Mouse (Mus musculus) small intestine, adult 2 months (tissue): Measurements from ENCODE around the gene Mea1. TPM values are rescaled to one million over a fixed set of nuclear protein-coding genes. Genes with fewer than 3 reads are reported as not detected.

Experiments
- H3K27ac ChIP-seq: fragments of 200-500 bp; 2 replicates; pipeline ENCODE4 v1.5.1; 2012; ENCODE audit warnings: low read depth, low read length, control low read depth, inconsistent platforms; ENCODE audit not compliant: insufficient read depth
- H3K27me3 ChIP-seq: fragments of 200-500 bp; 2 replicates; pipeline ENCODE4 v1.6.1; 2012; ENCODE audit warnings: mild to moderate bottlenecking, moderate library complexity, low read length, inconsistent platforms; ENCODE audit not compliant: control insufficient read depth, insufficient read depth
- H3K36me3 ChIP-seq: fragments of 200-500 bp; 2 replicates; pipeline ENCODE4 v1.6.1; 2012; ENCODE audit warnings: mild to moderate bottlenecking, low read length, control low read depth, inconsistent platforms; ENCODE audit not compliant: control insufficient read depth, insufficient read depth
- H3K4me1 ChIP-seq: fragments of 200-500 bp; 2 replicates; pipeline ENCODE4 v1.6.1; 2012; ENCODE audit warnings: low read length, inconsistent platforms, mixed read lengths; ENCODE audit not compliant: control insufficient read depth, insufficient read depth, insufficient read length
- H3K4me3 ChIP-seq: fragments of 200-500 bp; 2 replicates; pipeline ENCODE4 v1.5.1; 2012; ENCODE audit warnings: low read depth, mild to moderate bottlenecking, control low read depth, inconsistent platforms, low read length, moderate library complexity
- CTCF ChIP-seq: fragments of 200-500 bp; IDR thresholded peaks from 2 replicates; pipeline ENCODE4 v1.5.1; 2012; ENCODE audit warnings: low read depth, mild to moderate bottlenecking, control low read depth, inconsistent platforms, low read length, moderate library complexity, mixed read lengths; ENCODE audit not compliant: insufficient replicate concordance, insufficient read length; ENCODE audit errors: extremely low read depth
- POLR2A ChIP-seq: fragments of 200-500 bp; IDR thresholded peaks from 2 replicates; pipeline ENCODE4 v1.6.1; 2012; ENCODE audit warnings: low read depth, mild to moderate bottlenecking, control low read depth, inconsistent platforms, low read length, moderate library complexity
- WGBS: fragments of 180-500 bp; shearing (Covaris S2); methylation state at CpG from one replicate; pipeline ENCODE4 v1.1.7; 2018; 5-methylcytosine and 5-hydroxymethylcytosine counted together
- polyA plus RNA-seq: library from polyadenylated mRNA; depleted of rRNA; stranded (reverse); fragments of >200 nt; gene quantifications from 2 replicates; pipeline ENCODE4 v1.2.3, GENCODE M21; 2012; rRNA removed

Gene Mea1
- 38.9 and 52.7 TPM in 2 replicates for polyA plus RNA-seq

DNA sequence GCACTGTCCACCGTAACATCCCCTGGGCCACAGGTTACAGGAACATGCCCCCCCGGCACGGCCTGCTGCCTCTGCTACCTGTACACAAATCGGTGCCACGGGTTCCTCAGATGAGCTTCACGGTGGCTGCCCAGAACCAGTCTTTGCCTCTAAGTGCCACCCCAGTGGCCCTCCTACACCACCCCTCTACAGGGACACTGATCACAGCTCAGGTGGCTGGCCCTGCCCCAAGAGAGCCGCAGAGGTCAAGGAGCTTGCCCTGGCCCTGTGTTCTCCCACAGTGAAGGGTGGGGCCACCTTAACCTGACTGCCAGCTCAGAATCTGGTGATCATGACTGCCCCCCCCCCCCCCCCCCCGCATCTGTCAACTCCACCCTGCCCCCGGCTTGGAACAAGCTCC, at the start of gene Mea1:
Gene Mea1, plus strand, starts transcription at position 378 of the 400 bp plus-strand sequence.
- peaks cover 18% of the 10 kb centered on the region for H3K4me1 ChIP-seq
- H3K36me3 ChIP-seq, result peaks cover 26% of the 10 kb centered on the region
- 84% methylated on average over 9 of the region's 9 CpGs for WGBS
- no peak within 1 kb of the TSS for H3K27ac ChIP-seq
- peak within 1 kb of the TSS; percentile 18 for H3K4me3 ChIP-seq
- TF ChIP-seq POLR2A (no peak), CTCF (no peak)
- H3K27me3 ChIP-seq, result no peaks in the 10 kb centered on the region

DNA sequence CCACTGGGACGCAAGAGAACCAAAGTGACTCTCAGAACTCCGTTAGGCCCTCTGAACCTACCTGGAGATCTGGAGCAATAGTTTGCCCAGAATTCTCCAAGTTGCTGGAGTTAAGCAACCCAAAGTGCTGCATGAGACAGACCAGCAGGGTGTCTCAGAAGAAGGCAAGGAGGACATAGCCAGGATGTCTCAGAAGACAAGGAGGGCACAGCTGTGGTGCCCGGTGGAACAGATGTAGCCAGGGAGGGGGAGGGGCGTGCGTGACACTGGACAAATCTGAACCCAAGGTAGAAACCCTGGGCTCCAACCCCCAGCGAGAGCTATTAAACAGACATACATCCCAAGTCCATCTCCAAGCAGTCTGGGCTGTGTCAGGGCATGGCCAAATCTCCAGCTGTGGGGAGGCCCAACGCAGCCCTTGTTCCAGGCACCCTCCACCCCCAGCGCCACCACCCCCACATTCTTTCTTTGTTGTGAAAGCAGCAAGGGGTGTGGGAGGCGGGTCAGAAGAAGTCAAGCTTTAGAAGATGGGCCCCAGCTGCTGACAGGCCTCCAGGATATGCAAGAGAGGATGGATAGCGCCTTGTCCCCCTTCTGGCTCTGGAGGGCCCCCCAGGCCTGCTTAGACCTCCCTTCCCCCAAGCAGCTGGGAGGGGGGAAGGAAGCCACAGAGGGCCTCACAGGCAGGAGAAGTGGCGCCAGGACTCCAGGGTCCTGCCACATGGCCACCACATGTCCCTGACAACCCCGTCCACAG, 48.7 kb upstream of the Mea1 start:
- H3K4me1 ChIP-seq, result peaks cover 2% of the 10 kb centered on the region; the same call in 1 of the 2 replicates
- no peak for TF ChIP-seq POLR2A
- TF ChIP-seq CTCF, result no peak
- WGBS, result 47% methylated on average over 12 of the region's 12 CpGs
- peaks cover 37% of the 10 kb centered on the region for H3K36me3 ChIP-seq
- peak overlapping the region; percentile 77 for H3K4me3 ChIP-seq
- H3K27ac ChIP-seq, result peak overlapping the region; percentile 26; the same call in 1 of the 2 replicates
- no peaks in the 10 kb centered on the region for H3K27me3 ChIP-seq

DNA sequence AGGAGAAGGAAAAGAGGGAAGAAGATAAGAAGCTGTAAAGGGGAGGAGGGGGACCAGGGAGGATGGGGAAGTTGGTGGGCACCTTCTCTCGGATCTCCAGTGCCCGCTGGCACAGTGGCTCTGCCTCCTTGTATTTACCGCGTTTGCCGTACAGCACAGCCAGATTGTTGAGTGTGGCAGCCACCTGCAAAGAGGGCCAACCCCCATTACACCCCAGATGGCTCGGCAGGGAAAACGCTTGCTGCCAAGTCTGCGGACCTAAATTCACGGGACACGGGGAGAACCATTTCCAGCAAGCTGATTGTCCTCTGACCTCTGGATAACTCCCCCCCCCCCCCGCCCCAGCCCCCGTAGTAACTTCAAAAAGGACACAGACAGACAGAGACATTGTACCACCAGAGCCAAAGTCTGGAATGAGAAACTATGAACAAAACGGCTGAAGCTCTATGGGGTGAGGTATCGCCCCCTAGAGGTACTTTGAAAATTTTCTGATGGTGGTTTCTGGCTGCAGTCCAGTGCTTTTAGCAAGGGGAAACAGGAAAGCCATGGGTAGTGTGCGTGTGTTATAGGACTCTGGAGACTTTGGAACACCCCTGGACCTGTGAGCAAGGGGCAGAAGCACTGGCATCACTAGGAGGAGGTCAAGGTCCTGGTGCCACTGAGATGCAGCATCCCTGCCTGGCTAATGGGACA, 41.6 kb upstream of the Mea1 start:
- no peak overlapping the region for H3K27ac ChIP-seq
- H3K27me3 ChIP-seq, result no peaks in the 10 kb centered on the region
- 45% methylated on average over 15 of the region's 15 CpGs for WGBS
- H3K4me3 ChIP-seq, result no peak overlapping the region
- peak; percentile 34; the same call in 1 of the 2 replicates for TF ChIP-seq CTCF
- TF ChIP-seq POLR2A, result no peak
- no peaks in the 10 kb centered on the region for H3K4me1 ChIP-seq
- peaks cover 76% of the 10 kb centered on the region for H3K36me3 ChIP-seq

DNA sequence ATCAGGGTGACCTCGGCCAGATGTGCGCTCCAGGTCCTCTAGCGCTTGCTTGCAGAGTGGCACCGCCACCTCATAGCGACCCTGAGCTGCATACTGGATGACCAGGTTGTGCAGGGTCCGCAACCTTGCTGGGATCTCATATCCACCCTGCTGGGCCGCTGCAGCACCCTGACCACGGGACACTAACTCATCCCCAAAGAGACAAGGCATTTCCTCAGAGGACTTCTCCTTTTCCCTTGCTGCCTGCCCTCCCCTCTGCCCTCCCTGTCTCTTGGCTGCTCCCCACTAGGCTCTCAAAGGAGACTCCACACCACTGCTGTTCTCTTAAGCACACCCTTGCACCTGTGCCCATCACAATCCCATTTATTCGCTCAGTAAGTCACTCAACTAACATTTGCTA, 38.7 kb upstream of the Mea1 start:
- Histone ChIP-seq H3K27me3 (no peaks in the 10 kb centered on the region), H3K36me3 (peaks cover 66% of the 10 kb centered on the region), H3K4me3 (no peak overlapping the region), H3K27ac (no peak overlapping the region), H3K4me1 (peaks cover 3% of the 10 kb centered on the region; the same call in 1 of the 2 replicates)
- TF ChIP-seq CTCF, result no peak
- TF ChIP-seq POLR2A, result no peak
- WGBS, result 83% methylated on average over 9 of the region's 9 CpGs

DNA sequence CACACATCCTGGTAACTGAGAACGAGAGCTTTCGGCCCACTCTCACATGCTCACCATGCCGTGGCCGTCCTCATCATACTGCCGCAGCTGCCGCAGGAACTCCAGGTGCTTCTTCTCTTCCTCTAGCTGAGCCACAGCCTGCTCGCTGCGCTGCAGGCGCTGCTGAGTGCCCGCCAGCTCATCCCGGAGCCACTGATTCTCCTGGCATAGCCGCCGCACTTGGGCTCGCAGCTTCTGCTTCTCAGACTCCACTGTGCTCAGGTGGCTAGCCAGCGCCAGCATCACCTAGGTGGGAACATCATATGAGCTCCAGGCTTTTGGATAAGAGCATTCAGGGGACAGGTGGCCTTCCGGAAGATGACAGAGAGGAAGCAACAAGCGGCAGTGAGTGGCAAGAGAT, 36.5 kb upstream of the Mea1 start:
- Histone ChIP-seq H3K4me3 (no peak overlapping the region), H3K36me3 (peaks cover 45% of the 10 kb centered on the region), H3K27me3 (no peaks in the 10 kb centered on the region), H3K27ac (no peak overlapping the region), H3K4me1 (peaks cover 3% of the 10 kb centered on the region; the same call in 1 of the 2 replicates)
- 94% methylated on average over 17 of the region's 17 CpGs for WGBS
- TF ChIP-seq CTCF (no peak), POLR2A (no peak)

DNA sequence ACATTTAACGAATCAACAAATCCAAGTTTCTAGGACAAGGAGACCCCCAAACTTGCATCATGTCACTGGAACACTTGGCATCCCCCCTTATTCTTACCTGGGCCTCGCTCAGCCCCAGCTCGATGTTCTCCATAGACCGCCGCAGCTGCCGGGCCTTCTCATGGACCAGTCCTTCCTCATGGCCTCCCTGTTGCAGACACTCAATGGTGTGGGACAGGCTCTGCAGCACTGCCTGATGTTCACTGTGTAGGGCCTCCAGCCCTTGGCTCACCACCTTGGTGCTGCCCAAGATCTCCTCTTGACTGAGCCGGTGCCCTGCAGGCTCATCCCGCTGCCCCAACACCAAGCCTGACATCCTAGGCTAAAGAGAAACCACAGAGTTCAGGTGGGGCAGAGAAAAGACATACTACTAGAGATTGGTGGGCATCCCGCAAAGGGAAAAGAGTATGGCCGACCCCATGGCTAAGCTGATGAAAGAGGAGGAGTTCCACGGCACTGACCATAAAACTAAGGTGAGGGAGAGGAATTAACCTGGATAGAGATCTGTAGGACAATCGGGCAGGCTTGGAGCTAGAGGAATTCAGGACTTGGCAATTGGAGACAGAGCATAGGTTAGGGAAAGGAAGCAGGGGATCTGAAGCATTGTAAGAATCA, 34.3 kb upstream of the Mea1 start:
- Histone ChIP-seq H3K36me3 (peaks cover 44% of the 10 kb centered on the region), H3K27ac (peak overlapping the region; percentile 100), H3K4me3 (peak overlapping the region; percentile 91), H3K4me1 (peaks cover 3% of the 10 kb centered on the region; the same call in 1 of the 2 replicates), H3K27me3 (no peaks in the 10 kb centered on the region)
- no peak for TF ChIP-seq CTCF
- TF ChIP-seq POLR2A, result no peak; the same call in 1 of the 2 replicates
- 57% methylated on average over 12 of the region's 12 CpGs for WGBS
